Mouse (Mus musculus) kidney, adult 2 months (tissue): Measurements from ENCODE around the gene Gls.

Source experiments
- CTCF ChIP-seq: fragments of 200-500 bp; conservative IDR thresholded peaks from 2 replicates; pipeline ENCODE4 v1.5.1; 2011; ENCODE audit warnings: low read depth, mild to moderate bottlenecking, control low read depth, low read length, moderate library complexity, mixed read lengths; ENCODE audit not compliant: insufficient read depth, insufficient read length
- POLR2A ChIP-seq: fragments of 200-500 bp; IDR thresholded peaks from one replicate; pipeline ENCODE4 v1.6.1; 2011; ENCODE audit warnings: low read depth, low read length, control low read depth

GRCm38 (mm10) chr1:52226416-52226815 lies 6.6 kb downstream of the Gls start:
- TF ChIP-seq CTCF (no peak), POLR2A (no peak)
